Mouse (Mus musculus): ENCODE results near the gene Itga9.

Gene Itga9

DNA sequence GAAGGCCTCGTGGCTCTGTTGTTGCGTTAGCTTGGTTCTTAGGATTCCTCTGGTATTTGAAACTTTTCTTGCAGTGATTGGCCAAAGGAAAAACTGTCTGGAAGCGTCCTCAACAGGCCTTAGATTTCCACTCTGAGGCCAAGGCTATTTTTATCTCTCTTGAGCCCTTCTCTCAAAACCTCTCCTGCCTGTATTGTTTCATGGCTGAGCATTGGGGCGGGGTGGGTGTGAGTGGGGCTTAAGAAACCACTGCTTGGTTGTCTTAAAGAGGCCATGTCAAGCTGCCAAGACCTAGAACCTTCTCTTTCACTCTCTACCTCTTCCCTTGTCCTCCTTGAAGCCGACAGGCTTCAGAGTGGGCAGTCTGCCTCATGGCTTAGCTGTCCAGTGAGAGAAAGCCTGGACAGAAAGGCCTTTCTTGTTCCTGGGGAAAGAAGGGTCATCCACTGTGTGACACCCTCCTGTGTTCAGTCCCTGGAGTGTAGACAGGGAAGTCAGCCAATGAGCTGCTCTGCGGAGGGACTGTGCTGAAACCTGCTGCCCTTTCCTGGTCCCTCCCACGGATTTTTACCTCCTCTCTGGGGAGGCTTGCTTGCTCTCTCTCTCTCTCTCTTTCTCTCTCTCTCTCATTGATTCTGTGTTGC is 271.0 kb downstream of the Itga9 start:
- no peak for DNase-seq (ENCODE audit: low spot score)

DNA sequence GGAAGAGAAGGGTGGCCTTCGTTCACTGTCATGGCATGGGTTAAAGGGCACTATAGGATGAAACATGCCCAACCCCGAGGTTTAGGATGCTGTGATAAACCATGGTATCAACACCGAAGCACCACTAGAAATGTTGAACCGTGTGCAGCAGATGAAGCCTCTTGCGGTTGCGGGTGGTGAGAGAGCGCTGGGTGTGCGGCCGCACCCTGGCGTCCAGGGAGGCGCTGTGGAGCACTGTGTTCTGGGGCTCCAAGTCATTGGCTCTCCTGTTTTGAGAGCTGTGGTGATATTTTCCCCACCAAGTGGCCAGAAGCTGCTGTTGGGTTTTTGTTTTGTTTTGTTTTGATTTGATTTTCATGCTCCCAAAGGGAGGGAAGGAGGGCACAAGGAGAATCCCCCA is 272.1 kb downstream of the Itga9 start:
- DNase-seq (ENCODE audit: low spot score), result no peak

DNA sequence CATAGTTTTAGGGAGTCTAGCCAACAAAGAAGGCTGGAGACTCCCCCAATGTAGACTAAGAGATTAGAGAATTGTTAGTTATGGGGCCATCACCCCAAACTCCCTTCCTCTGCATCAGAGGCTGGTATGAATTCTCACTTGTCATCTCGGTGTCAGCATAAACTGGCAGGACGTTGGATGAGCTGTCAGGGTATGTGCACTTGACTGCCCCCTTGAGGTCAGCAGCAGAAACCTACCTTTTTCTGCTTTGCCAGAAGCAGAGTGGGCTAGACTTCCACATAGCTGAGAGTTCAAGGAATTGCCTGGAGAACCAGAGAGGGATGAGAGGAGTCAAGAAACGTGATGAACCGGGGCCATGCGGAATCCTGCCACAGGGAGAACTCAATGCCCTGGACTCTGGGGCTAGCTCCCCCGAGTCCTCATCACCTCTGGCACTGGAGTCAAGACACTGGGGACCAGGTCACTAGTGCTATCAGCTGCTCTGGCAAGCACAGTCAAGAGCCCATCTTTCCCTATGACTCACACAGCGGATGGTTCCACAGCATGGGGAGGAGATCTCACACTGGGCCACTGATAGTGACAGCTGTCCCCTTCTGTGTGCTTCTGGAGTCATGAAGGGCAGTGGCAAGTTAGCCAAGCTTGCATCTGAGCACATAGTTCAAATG is 274.9 kb downstream of the Itga9 start:
- DNase-seq (ENCODE audit: low spot score), result no peak

GRCm38 (mm10) chr9:118881946-118882284 is 275.4 kb downstream of the Itga9 start:
- DNase-seq (ENCODE audit: low spot score), result no peak

DNA sequence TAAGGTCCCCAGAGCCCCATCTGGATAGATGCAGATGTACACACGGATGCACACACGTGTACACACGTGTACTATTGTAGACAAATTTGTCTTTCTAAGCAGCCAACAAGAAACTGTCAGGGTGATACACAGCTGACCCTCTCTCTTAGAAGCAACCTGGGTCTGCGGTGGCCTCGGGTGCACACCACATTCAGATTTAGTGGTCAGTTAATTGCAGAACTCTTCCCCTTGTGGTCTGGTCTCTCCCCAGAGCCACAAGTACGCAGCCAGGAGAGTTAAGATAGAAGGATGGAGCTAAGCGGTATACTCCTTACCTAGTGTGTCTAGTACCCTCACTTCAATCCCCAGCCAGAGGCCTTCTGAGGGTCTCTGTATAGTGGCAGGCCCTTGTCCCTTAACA is 276.7 kb downstream of the Itga9 start:
- DNase-seq (ENCODE audit: low spot score), result no peak

DNA sequence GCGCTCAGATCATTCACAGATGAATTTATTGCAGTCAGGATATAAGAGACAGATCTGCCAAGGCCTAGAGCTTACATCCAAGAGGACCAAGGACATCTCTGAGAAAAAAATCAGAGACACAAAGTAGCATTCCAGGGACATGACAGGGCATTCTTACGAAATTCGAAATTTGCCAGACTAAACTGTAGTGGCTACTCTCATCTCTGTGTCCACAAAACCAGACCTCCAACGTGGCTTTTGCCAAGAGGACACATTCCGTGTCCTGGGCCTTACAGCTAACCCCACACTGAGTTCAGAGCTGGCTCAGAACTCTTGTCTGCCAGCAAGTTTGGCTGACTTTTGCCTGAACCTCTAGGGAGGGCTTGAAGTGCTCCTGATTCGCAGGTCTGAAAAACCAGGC is 279.3 kb downstream of the Itga9 start:
- DNase-seq (ENCODE audit: low spot score), result no peak

DNA sequence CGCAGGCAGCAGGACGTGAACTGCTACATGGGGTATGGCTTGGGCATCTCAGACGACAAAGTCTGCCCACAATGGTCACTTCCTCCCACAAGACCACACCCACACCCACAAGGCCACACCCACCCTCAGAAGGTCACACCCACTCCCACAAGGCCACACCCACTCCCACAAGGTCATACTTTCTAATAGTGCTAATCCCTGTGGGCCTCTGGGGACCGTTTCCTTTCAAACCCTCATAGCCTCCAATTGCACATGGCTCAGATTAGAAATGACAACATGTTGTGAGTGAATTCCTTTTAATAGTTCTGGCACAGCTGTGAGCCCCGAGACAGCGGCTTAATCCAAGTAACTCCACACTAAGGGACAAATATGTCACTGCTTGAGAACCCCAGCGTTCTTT is 280.7 kb downstream of the Itga9 start:
- DNase-seq (ENCODE audit: low spot score), result no peak

- no peak for DNase-seq (ENCODE audit: low spot score)
Measured at GRCm38 (mm10) chr9:118887734-118888133, 281.2 kb downstream of the Itga9 start.

DNA sequence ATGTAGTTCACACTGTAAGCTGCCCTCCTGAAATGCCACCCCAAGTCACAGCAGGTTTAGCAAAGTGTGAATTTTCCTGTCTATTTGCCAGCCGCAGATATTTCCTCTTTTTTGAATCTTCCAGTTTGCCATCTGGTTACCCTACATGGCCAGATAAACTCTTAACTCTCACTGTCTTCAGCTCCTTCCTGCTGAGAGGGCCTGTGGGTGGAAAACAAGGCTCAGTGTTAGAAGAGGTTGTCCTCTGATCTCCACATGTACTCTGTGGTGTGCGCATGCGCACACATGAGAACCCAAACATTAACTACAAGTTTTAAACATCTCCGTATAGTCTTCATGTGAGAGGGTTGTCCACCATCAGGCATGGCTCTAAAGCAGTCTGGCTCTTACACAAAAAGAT is 283.7 kb downstream of the Itga9 start:
- DNase-seq (ENCODE audit: low spot score), result no peak

GRCm38 (mm10) chr9:118890645-118891044 is 284.2 kb downstream of the Itga9 start:
- DNase-seq (ENCODE audit: low spot score), result no peak

GRCm38 (mm10) chr9:118891068-118891467 is 284.6 kb downstream of the Itga9 start:
- DNase-seq (ENCODE audit: low spot score), result no peak

DNA sequence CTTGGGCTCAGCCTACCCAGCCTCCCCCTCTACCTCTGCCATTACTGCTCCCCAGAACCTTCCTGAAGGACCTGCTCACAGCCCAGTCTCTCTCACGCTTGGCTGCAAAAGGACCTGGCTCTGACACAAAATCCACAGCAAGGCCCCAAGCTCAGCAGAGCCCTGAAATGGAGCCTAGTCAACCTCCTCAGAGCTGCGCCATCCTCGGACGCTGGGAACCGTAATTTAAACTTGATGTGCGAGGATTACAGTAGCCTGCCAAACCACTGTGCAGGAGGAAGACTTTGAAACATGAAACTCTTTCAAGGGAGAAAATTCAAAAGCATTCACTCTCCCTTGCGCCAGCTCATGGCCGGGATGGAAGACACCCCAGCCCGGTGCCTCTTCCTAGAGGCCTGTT is 285.1 kb downstream of the Itga9 start:
- no peak for DNase-seq (ENCODE audit: low spot score)

GRCm38 (mm10) chr9:118895101-118895500 is 288.6 kb downstream of the Itga9 start:
- no peak for DNase-seq (ENCODE audit: low spot score)

GRCm38 (mm10) chr9:118900677-118901076 is 294.2 kb downstream of the Itga9 start:
- no peak for DNase-seq (ENCODE audit: low spot score)

DNA sequence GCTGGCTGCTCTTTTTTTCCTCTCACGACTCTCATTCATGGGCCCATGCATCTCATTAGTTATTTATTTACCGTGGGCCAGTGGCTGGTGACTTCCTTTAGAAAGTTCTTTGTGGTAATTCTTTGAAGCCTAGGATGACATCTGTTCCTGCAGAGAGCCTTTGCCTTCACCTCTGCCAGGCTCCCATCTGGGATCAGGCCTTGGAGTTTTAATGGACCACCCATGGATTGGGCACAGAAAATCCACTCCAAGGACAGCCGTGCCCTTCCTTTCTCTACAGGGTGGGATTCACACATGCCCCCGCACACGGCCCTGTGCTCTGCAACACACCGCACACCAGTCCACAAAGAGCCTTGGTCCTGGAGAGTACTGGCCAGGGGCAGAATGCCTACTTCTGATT is 295.4 kb downstream of the Itga9 start:
- DNase-seq (ENCODE audit: low spot score), result no peak

DNA sequence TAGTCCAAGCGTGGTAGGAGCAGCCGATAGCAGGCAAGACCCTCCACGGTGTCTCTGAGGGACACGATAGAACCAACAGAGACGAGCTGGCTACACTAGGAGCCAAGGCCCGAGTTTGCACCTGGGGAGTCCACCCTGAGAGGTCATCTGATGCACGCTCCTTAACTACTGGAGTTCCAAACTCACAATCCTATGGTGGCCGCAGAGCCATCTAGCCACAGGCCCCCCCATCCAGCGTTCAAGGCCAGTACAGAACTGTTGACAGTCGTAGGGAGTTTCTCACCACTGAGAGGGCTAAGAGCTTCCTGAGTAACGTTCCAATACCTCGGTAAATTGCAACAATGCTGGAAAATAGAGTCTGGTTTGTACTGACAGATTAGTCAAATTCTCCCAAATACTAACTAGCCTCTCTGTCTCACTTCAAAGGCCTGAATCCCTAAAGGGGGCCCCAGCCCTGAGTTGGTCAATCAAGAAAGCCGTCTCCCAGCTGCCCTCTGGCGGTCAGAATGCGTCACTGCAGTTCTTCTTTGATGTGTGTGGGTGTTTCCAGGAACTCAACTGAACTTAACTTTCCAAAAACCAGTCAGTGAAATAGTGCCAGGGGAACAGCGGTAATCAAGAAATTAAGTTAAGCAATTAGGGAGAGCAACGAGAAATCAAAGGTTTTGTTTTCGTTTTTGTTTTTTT is 301.6 kb downstream of the Itga9 start:
- peak; percentile 81 for DNase-seq (ENCODE audit: low spot score)

- no peak for DNase-seq (ENCODE audit: low spot score)
Measured at GRCm38 (mm10) chr9:118913048-118913447, 306.6 kb downstream of the Itga9 start.

- no peak for DNase-seq (ENCODE audit: low spot score)
Measured at GRCm38 (mm10) chr9:118913613-118914012, 307.1 kb downstream of the Itga9 start.

DNA sequence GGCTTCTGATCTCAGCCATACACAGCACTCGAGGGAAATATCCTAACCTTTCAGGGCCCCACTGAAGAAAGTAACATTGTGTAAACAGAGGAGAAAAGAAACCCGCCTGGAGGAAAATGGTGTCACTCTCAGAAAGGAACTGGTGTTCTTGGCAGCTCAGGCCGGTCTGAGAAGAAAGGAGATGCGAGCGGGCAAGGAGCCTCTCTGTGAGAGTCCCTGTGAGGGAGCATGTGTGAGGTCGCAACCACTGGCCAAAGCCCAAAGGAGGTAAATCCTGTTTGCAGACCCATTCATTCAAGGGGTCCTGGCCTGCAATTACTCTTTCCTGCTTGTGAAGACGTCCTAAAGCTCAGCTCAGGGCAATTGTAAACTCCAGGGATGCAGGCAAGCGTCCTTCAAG is 308.1 kb downstream of the Itga9 start:
- no peak for DNase-seq (ENCODE audit: low spot score)

GRCm38 (mm10) chr9:118915290-118915689 is 308.8 kb downstream of the Itga9 start:
- DNase-seq (ENCODE audit: low spot score), result no peak

DNA sequence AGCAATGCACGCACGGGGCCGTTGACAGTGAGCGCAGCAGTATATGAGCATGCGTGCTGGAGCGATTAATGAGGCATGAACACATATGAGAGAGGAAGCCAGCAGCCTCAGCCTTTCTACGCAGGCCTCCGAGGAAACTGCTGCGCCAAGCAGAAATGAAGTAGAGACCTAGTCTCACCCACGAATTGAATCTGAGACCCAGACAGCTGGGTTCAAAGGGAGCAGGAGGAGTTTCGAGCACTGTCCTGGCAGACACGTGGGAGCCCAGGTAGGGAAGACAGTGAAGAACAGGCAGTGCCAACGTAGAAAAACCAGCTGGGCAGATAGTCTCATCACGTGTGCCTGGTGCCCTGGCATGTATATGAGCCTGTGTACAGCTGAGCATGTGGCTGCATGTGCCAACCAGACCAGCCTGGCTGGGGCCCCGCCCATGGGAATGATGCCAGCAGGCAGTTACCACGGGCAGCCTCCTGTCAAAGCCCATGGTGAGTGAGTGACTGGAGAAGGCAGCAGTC is 313.2 kb downstream of the Itga9 start:
- DNase-seq (ENCODE audit: low spot score), result no peak

DNA sequence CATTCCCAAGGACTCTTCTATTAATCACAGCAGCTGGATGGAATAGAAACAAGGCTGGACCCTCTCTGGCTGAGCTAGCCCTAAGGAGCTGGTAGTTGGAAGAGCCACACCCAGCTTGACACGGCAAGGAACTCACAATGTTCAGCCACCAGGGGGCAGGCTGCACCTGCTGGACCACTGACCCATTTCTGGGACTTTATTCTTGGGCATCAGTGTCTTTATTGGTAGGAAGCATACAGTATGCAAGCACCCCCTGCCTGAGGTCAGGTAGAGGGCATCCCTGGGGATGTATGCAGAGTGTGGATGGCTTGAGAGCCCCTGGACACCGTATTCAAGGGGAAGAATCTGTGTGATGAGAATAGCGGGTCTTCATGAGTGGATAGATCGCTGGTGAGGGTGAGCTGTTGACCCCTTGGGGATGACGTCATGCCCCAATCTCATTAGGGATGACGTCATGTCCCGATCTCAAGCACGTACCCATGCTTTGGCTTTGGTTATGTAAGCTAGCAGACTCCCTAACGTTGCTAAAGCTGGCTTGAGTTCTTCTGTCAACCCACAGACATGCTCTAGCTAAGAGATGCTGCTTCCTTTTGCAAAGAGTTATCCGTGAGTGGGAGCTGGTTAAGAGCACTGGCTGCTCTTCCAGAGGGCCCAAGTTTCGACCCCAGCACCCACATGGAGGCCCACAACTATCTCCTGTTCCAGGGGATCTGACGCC is 314.5 kb downstream of the Itga9 start:
- peak; percentile 47 for DNase-seq (ENCODE audit: low spot score)

DNA sequence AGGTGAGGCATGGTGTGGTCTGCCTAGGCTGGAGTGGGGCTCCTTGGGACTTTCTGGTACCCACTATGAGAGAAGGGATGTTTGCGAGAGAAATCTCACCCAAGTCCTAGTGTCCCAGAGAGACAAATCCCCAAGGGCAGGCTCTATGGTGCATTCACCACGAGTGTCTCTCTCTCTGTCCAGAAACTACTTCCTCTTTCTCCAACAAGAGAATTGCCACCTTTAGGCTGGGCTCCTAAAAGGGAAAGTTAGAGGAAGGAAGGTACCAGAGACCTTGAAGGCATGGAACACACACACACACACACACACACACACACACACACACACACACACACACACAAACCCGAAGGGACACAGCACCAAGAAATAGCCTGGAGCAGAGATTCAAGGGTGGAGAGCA is 315.4 kb downstream of the Itga9 start:
- no peak for DNase-seq (ENCODE audit: low spot score)

Data from testis, postnatal 14 days (tissue).